ENCODE assay signal across 8 mouse cellular contexts in the genomic region with DNA sequence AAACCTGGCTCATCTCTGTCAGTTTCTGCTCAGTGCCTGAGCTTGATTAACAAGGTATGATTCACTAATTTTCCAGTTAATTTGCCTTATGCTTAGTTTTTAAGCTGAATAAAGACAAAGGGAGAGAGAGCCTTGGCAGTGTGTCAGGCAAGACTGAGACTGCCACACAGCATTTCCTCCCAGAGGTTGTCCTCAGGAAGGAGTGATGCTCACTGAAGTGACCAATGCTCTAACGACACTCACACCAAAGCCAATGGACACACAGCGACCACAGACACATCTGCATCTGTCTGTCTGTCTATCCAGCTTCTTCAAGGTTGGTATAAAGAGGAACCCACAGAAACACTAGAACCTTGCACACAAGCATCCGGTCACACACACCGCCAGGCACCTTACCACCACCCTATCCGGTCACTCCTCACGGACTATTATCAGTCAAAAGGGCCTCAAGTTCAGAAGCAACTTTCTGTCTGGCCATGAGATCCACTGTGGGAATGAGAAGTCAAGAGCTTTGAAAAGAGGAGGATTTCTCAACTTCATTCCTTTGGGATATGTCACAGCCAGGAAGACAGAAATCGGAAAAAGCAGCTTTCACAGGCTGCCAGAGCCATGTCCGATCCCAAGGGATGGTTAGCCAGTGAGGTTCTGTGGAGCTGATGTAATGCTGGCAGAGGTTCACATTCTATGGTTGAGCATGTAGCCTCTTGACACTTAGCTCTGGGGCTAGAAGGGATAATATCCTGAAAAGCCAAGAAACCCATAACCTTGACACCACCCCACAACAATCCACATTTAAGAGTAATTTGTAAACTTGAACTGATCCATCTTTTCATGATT.
A peak's percentile ranks its signal among the peaks of the same experiment; 100 is the strongest.
DNase-seq lines count a peak whose midpoint lies in the region; ATAC-seq and TF ChIP-seq lines count a peak whose summit lies in the region.

No protein-coding gene starts in this region.

- H3K27me3 ChIP-seq in neural tube, embryonic 15.5 days (replicated peaks): no peaks in the 10 kb centered on the region
- H3K27me3 ChIP-seq in kidney, adult 2 months (replicated peaks; ENCODE audit: control insufficient read depth, insufficient read depth, low read length): no peaks in the 10 kb centered on the region
- no peaks in the 10 kb centered on the region for H3K27me3 ChIP-seq in small intestine, adult 2 months (ENCODE audit: control insufficient read depth, insufficient read depth, low read length)

- no peak overlapping the region for H3K4me2 ChIP-seq in neural tube, embryonic 15.5 days

- TF ChIP-seq POLR2A in kidney, adult 2 months (IDR thresholded peaks at IDR 0.05; ENCODE audit: low read depth, low read length): no peak
- TF ChIP-seq POLR2A in small intestine, adult 2 months (IDR thresholded peaks at IDR 0.05; ENCODE audit: low read depth, low read length): no peak

- no peaks in the 10 kb centered on the region for H3K9me3 ChIP-seq in neural tube, embryonic 15.5 days (replicated peaks)

- no peak for TF ChIP-seq CTCF in kidney, adult 2 months (conservative IDR thresholded peaks at IDR 0.05; ENCODE audit: insufficient read depth, insufficient read length, low read depth, low read length)
- no peak for TF ChIP-seq CTCF in small intestine, adult 2 months (IDR thresholded peaks at IDR 0.05; ENCODE audit: extremely low read depth, insufficient read length, insufficient replicate concordance, low read depth, low read length)

- 85% methylated on average over 8 of the region's 8 CpGs for WGBS in neural tube, embryonic 15.5 days
- 65% methylated on average over 8 of the region's 8 CpGs for WGBS in kidney, adult 2 months
- WGBS in small intestine, adult 2 months: 84% methylated on average over 8 of the region's 8 CpGs

- H3K9ac ChIP-seq in neural tube, embryonic 15.5 days (replicated peaks): no peak overlapping the region

- peaks cover 24% of the 10 kb centered on the region for H3K4me1 ChIP-seq in neural tube, embryonic 15.5 days
- peaks cover 6% of the 10 kb centered on the region; the same call in 1 of the 2 replicates for H3K4me1 ChIP-seq in kidney, adult 2 months (ENCODE audit: control insufficient read depth, insufficient read depth, low read length)
- no peaks in the 10 kb centered on the region; the same call in 1 of the 2 replicates for H3K4me1 ChIP-seq in small intestine, adult 2 months (ENCODE audit: control insufficient read depth, insufficient read depth, insufficient read length, low read length)

- peak overlapping the region; percentile 25; the same call in 1 of the 2 replicates for H3K27ac ChIP-seq in neural tube, embryonic 15.5 days (replicated peaks)
- peak overlapping the region; percentile 10 for H3K27ac ChIP-seq in kidney, adult 2 months (ENCODE audit: insufficient read depth, low read depth, low read length)
- H3K27ac ChIP-seq in small intestine, adult 2 months (ENCODE audit: insufficient read depth, low read depth, low read length): peak overlapping the region; percentile 52

- no peaks in the 10 kb centered on the region for H3K36me3 ChIP-seq in neural tube, embryonic 15.5 days
- no peaks in the 10 kb centered on the region for H3K36me3 ChIP-seq in kidney, adult 2 months (ENCODE audit: control insufficient read depth, insufficient read depth, low read length)
- H3K36me3 ChIP-seq in small intestine, adult 2 months (ENCODE audit: control insufficient read depth, insufficient read depth, low read length): no peaks in the 10 kb centered on the region

- no peak for DNase-seq in neural tube, embryonic 10.5 days (ENCODE audit: extremely low spot score, low spot score)
- DNase-seq in gastrocnemius, postnatal 14 days: peak; percentile 48
- peak; percentile 73 for DNase-seq in kidney, adult 2 months
- no peak for DNase-seq in cerebellum, adult 18-20 months
- DNase-seq in liver: no peak

- no peak overlapping the region for H3K4me3 ChIP-seq in neural tube, embryonic 15.5 days (replicated peaks)
- H3K4me3 ChIP-seq in kidney, adult 2 months (ENCODE audit: insufficient read depth, low read depth, low read length): no peak overlapping the region
- no peak overlapping the region for H3K4me3 ChIP-seq in small intestine, adult 2 months (ENCODE audit: low read depth, low read length)

- no peak for ATAC-seq in neural tube, embryonic 15.5 days (ENCODE audit: low FRiP score)
- no peak for ATAC-seq in frontal cortex, adult (ENCODE audit: low TSS enrichment)

- intact Hi-C loops in gastrocnemius, postnatal 14 days (cut with DNase I; ENCODE audit: low total_unique reads): no loop called here

Comparison
In these comparisons a context has a peak if more than half of its experiments do, and no peak if none do; other contexts are left out.
1. DNase-seq: peak in gastrocnemius, postnatal 14 days (single experiment) and kidney, adult 2 months (single experiment); none in neural tube, embryonic 10.5 days (single experiment), cerebellum, adult 18-20 months (0 of 2) and liver (single experiment).
2. Peak in every context shown above with its lines, with median percentiles within 50 percentile points of each other: H3K27ac ChIP-seq.